Mouse (Mus musculus) embryonic facial prominence, embryonic 15.5 days (tissue): ENCODE measurements around the gene Mzf1. TPM values are rescaled to one million over a fixed set of nuclear protein-coding genes. Genes with fewer than 3 reads are reported as not detected.
"Not testable (repeated sequence)": the region's sequence is repeated elsewhere in the genome, so short reads cannot be mapped to it uniquely, and the experiment has no call there.

Experiments
- ATAC-seq: fragments of 200-750 bp; cut with Nextera tagmentation; 2 replicates; pipeline ENCODE4 v1.8.0; 2017; ENCODE audit warnings: low read depth, moderate TSS enrichment; ENCODE audit not compliant: insufficient number of reproducible peaks, low FRiP score, low TSS enrichment
- H3K27ac ChIP-seq: fragments of 300-500 bp; sonication (generic); replicated peaks from 2 replicates; pipeline ENCODE4 v1.5.1; 2015; ENCODE audit warnings: mild to moderate bottlenecking, inconsistent platforms
- H3K27me3 ChIP-seq: fragments of 300-500 bp; sonication (generic); 2 replicates; pipeline ENCODE4 v1.6.1; 2015; ENCODE audit warnings: inconsistent platforms
- H3K36me3 ChIP-seq: fragments of 300-500 bp; sonication (generic); 2 replicates; pipeline ENCODE4 v1.6.1; 2015; ENCODE audit warnings: mild to moderate bottlenecking, inconsistent platforms
- H3K4me1 ChIP-seq: fragments of 300-500 bp; sonication (generic); 2 replicates; pipeline ENCODE4 v1.6.1; 2015; ENCODE audit warnings: inconsistent platforms
- H3K4me2 ChIP-seq: fragments of 300-500 bp; sonication (generic); replicated peaks from 2 replicates; pipeline ENCODE4 v1.6.1; 2015; ENCODE audit warnings: mild to moderate bottlenecking, inconsistent platforms
- H3K4me3 ChIP-seq: fragments of 300-500 bp; sonication (generic); replicated peaks from 2 replicates; pipeline ENCODE4 v1.5.1; 2015; ENCODE audit warnings: mild to moderate bottlenecking, inconsistent platforms
- H3K9ac ChIP-seq: fragments of 300-500 bp; sonication (generic); 2 replicates; pipeline ENCODE4 v1.6.1; 2015; ENCODE audit warnings: inconsistent platforms
- H3K9me3 ChIP-seq: fragments of 300-500 bp; sonication (generic); replicated peaks from 2 replicates; pipeline ENCODE4 v1.6.1; 2016; ENCODE audit warnings: inconsistent platforms
- WGBS: fragments of 180-500 bp; shearing (Covaris S2); methylation state at CpG from one replicate; pipeline ENCODE4 v1.1.7; 2015; 5-methylcytosine and 5-hydroxymethylcytosine counted together
- polyA plus RNA-seq: library from polyadenylated mRNA; unstranded; fragments of >200 nt; fragmentation: Nextera tagmentation; extraction: Ambion mirVana; gene quantifications from 2 replicates; pipeline ENCODE4 v1.2.1, GENCODE M21; 2015

Mzf1 gene
- 4.4 and 4.6 TPM in 2 replicates for polyA plus RNA-seq

- peak within 1 kb of the TSS; percentile 42 for H3K9ac ChIP-seq
- under 1% methylated on average over 41 of the region's 41 CpGs for WGBS
- peaks cover 6% of the 10 kb centered on the region; the same call in 1 of the 2 replicates for H3K4me1 ChIP-seq
- peak; percentile 94 for ATAC-seq
- H3K36me3 ChIP-seq, result no peaks in the 10 kb centered on the region
- no peaks in the 10 kb centered on the region for H3K27me3 ChIP-seq
- peak within 1 kb of the TSS; percentile 87 for H3K27ac ChIP-seq
- H3K4me2 ChIP-seq, result peak within 1 kb of the TSS; percentile 55
- H3K9me3 ChIP-seq, result no peaks in the 10 kb centered on the region
- peak within 1 kb of the TSS; percentile 63 for H3K4me3 ChIP-seq
These were observed at the start of gene Mzf1 for GRCm38 (mm10) chr7:13054287-13055010. Gene Mzf1, minus strand, starts transcription at chr7:13054764.

- Histone ChIP-seq H3K4me1 (no peaks in the 10 kb centered on the region), H3K9ac (no peak within 1 kb of the TSS), H3K4me2 (no peak within 1 kb of the TSS), H3K27me3 (no peaks in the 10 kb centered on the region), H3K27ac (no peak within 1 kb of the TSS), H3K9me3 (no peaks in the 10 kb centered on the region), H3K4me3 (no peak within 1 kb of the TSS), H3K36me3 (no peaks in the 10 kb centered on the region)
- ATAC-seq, result no peak
- 62% methylated on average over 3 of the region's 3 CpGs for WGBS
These were observed 40.5 kb upstream of the Mzf1 start, which contains the start of gene Vmn1r85 for GRCm38 (mm10) chr7:13095073-13095472. Gene Vmn1r85, minus strand, starts transcription at chr7:13095173.

- no peak overlapping the region for H3K9ac ChIP-seq
- no peaks in the 10 kb centered on the region for H3K27me3 ChIP-seq
- no peaks in the 10 kb centered on the region for H3K4me1 ChIP-seq
- no peak overlapping the region for H3K4me2 ChIP-seq
- H3K36me3 ChIP-seq, result no peaks in the 10 kb centered on the region
- no peak overlapping the region for H3K4me3 ChIP-seq
- H3K9me3 ChIP-seq, result no peaks in the 10 kb centered on the region
- no peak overlapping the region for H3K27ac ChIP-seq
- ATAC-seq, result no peak
- 56% methylated on average over 5 of the region's 5 CpGs for WGBS
These were observed 17.7 kb upstream of the Mzf1 start for GRCm38 (mm10) chr7:13072293-13072692.

GRCm38 (mm10) chr7:13063399-13063798, 8.8 kb upstream of the Mzf1 start:
- H3K4me2 ChIP-seq, result not testable (repeated sequence)

GRCm38 (mm10) chr7:13059536-13059935, 5.0 kb upstream of the Mzf1 start:
- Histone ChIP-seq H3K27me3 (no peaks in the 10 kb centered on the region), H3K36me3 (no peaks in the 10 kb centered on the region), H3K27ac (no peak overlapping the region), H3K4me2 (no peak overlapping the region), H3K4me3 (no peak overlapping the region), H3K4me1 (no peaks in the 10 kb centered on the region), H3K9ac (no peak overlapping the region), H3K9me3 (no peaks in the 10 kb centered on the region)
- ATAC-seq, result no peak
- WGBS, result 87% methylated on average over 9 of the region's 9 CpGs

More at GRCm38 (mm10) chr7:13063399-13063798, 8.8 kb upstream of the Mzf1 start:
- 44% methylated on average over 2 of the region's 2 CpGs for WGBS
- not testable (repeated sequence) for H3K27me3 ChIP-seq, H3K4me1 ChIP-seq, H3K36me3 ChIP-seq, H3K9ac ChIP-seq, H3K9me3 ChIP-seq, H3K27ac ChIP-seq, ATAC-seq, H3K4me3 ChIP-seq

- H3K27me3 ChIP-seq, result no peaks in the 10 kb centered on the region
- no peak overlapping the region for H3K4me2 ChIP-seq
- no peak overlapping the region for H3K9ac ChIP-seq
- ATAC-seq, result no peak
- no peak overlapping the region for H3K4me3 ChIP-seq
- peaks cover 6% of the 10 kb centered on the region; the same call in 1 of the 2 replicates for H3K4me1 ChIP-seq
- WGBS, result 51% methylated on average over 8 of the region's 8 CpGs
- no peaks in the 10 kb centered on the region for H3K36me3 ChIP-seq
- H3K9me3 ChIP-seq, result no peaks in the 10 kb centered on the region
- H3K27ac ChIP-seq, result no peak overlapping the region
These were observed 2.5 kb upstream of the Mzf1 start for GRCm38 (mm10) chr7:13056913-13057700.

- Histone ChIP-seq H3K36me3 (no peaks in the 10 kb centered on the region), H3K9ac (peak overlapping the region; percentile 42), H3K4me3 (peak overlapping the region; percentile 63), H3K4me1 (peaks cover 6% of the 10 kb centered on the region; the same call in 1 of the 2 replicates), H3K4me2 (peak overlapping the region; percentile 55), H3K9me3 (no peaks in the 10 kb centered on the region), H3K27me3 (no peaks in the 10 kb centered on the region), H3K27ac (peak overlapping the region; percentile 87)
- 3% methylated on average over 15 of the region's 15 CpGs for WGBS
- ATAC-seq, result peak; percentile 37
These were observed 640 bp downstream of the Mzf1 start for GRCm38 (mm10) chr7:13053961-13054286.

- H3K4me1 ChIP-seq, result peaks cover 6% of the 10 kb centered on the region; the same call in 1 of the 2 replicates
- 91% methylated on average over 2 of the region's 2 CpGs for WGBS
These were observed 1.1 kb downstream of the Mzf1 start for GRCm38 (mm10) chr7:13053501-13053900.

GRCm38 (mm10) chr7:13053001-13053400, 1.6 kb downstream of the Mzf1 start:
- Histone ChIP-seq H3K4me3 (no peak overlapping the region), H3K4me1 (peaks cover 6% of the 10 kb centered on the region; the same call in 1 of the 2 replicates), H3K9me3 (no peaks in the 10 kb centered on the region), H3K4me2 (no peak overlapping the region), H3K27me3 (no peaks in the 10 kb centered on the region), H3K36me3 (no peaks in the 10 kb centered on the region), H3K27ac (no peak overlapping the region), H3K9ac (no peak overlapping the region)
- 85% methylated on average over 13 of the region's 13 CpGs for WGBS
- no peak for ATAC-seq

More at GRCm38 (mm10) chr7:13053501-13053900, 1.1 kb downstream of the Mzf1 start:
- no peak overlapping the region for H3K27ac ChIP-seq
- no peaks in the 10 kb centered on the region for H3K27me3 ChIP-seq
- no peak for ATAC-seq
- peak overlapping the region; percentile 55 for H3K4me2 ChIP-seq
- peak overlapping the region; percentile 63 for H3K4me3 ChIP-seq
- H3K36me3 ChIP-seq, result no peaks in the 10 kb centered on the region
- no peaks in the 10 kb centered on the region for H3K9me3 ChIP-seq
- no peak overlapping the region for H3K9ac ChIP-seq

- no peak overlapping the region for H3K9ac ChIP-seq
- no peak overlapping the region for H3K4me3 ChIP-seq
- no peaks in the 10 kb centered on the region for H3K9me3 ChIP-seq
- WGBS, result 4% methylated on average over 2 of the region's 2 CpGs
- ATAC-seq, result no peak
- no peak overlapping the region for H3K4me2 ChIP-seq
- H3K36me3 ChIP-seq, result no peaks in the 10 kb centered on the region
- H3K27me3 ChIP-seq, result peaks cover 47% of the 10 kb centered on the region
- H3K4me1 ChIP-seq, result peaks cover 16% of the 10 kb centered on the region
- no peak overlapping the region for H3K27ac ChIP-seq
These were observed 8.5 kb downstream of the Mzf1 start for GRCm38 (mm10) chr7:13046084-13046483.

- peak overlapping the region; percentile 18 for H3K9ac ChIP-seq
- no peak overlapping the region for H3K27ac ChIP-seq
- H3K4me3 ChIP-seq, result peak overlapping the region; percentile 44
- no peaks in the 10 kb centered on the region for H3K36me3 ChIP-seq
- ATAC-seq, result 0 out of 2 replicates have a peak, but pooled peaks have one; percentile 56
- peaks cover 49% of the 10 kb centered on the region for H3K27me3 ChIP-seq
- peak overlapping the region; percentile 88 for H3K4me2 ChIP-seq
- peaks cover 17% of the 10 kb centered on the region for H3K4me1 ChIP-seq
- no peaks in the 10 kb centered on the region for H3K9me3 ChIP-seq
- 3% methylated on average over 23 of the region's 23 CpGs for WGBS
These were observed 10.3 kb downstream of the Mzf1 start for GRCm38 (mm10) chr7:13044254-13044625.
